Mouse (Mus musculus): ENCODE measurements at regions not wholly inside any gene's neighbourhood (a gene's known extent, or its start where the extent isn't known, plus 50 kb on each side); places are given as distances from the start of the nearest gene placed in this dataset.

- TF ChIP-seq POLR2A (IDR thresholded peaks at IDR 0.05; ENCODE audit: insufficient read length, low read depth) (no peak), E2F4 (IDR thresholded peaks at IDR 0.05; ENCODE audit: insufficient read depth) (no peak), MYOG (IDR thresholded peaks at IDR 0.05; ENCODE audit: control insufficient read depth in 1 of 3, insufficient read depth in 1 of 3, insufficient read length in 2 of 3, low read depth in 2 of 3) (no peak), MYOD1 (IDR thresholded peaks at IDR 0.05; ENCODE audit: control insufficient read depth in 1 of 3, insufficient read length in 2 of 3, low read depth in 2 of 3) (no peak)
Observed at GRCm38 (mm10) chr8:34753046-34753445, 641.5 kb upstream of the Gm10131 start.
